Mouse (Mus musculus) neural tube, embryonic 12.5 days (tissue): ENCODE data around the gene Wfdc15b. TPM values are rescaled to one million over a fixed set of nuclear protein-coding genes. Genes with fewer than 3 reads are reported as not detected.
A peak's percentile ranks its signal among the peaks of the same experiment; 100 is the strongest.

Experiments used
- ATAC-seq: fragments of 200-750 bp; cut with Nextera tagmentation; 2 replicates; pipeline ENCODE4 v1.8.0; 2017; ENCODE audit warnings: low read depth, mild to moderate bottlenecking, moderate TSS enrichment, moderate library complexity; ENCODE audit not compliant: low FRiP score
- H3K27ac ChIP-seq: fragments of 300-500 bp; sonication (generic); 2 replicates; pipeline ENCODE4 v1.5.1; 2016
- H3K27me3 ChIP-seq: fragments of 300-500 bp; sonication (generic); replicated peaks from 2 replicates; pipeline ENCODE4 v1.6.1; 2016; ENCODE audit warnings: mild to moderate bottlenecking
- H3K36me3 ChIP-seq: fragments of 300-500 bp; sonication (generic); 2 replicates; pipeline ENCODE4 v1.6.1; 2016; ENCODE audit warnings: mild to moderate bottlenecking
- H3K4me1 ChIP-seq: fragments of 300-500 bp; sonication (generic); 2 replicates; pipeline ENCODE4 v1.6.1; 2016
- H3K4me2 ChIP-seq: fragments of 300-500 bp; sonication (generic); replicated peaks from 2 replicates; pipeline ENCODE4 v1.6.1; 2016; ENCODE audit warnings: mild to moderate bottlenecking
- H3K4me3 ChIP-seq: fragments of 300-500 bp; sonication (generic); 2 replicates; pipeline ENCODE4 v1.5.1; 2016
- H3K9ac ChIP-seq: fragments of 300-500 bp; sonication (generic); 2 replicates; pipeline ENCODE4 v1.6.1; 2016; ENCODE audit warnings: mild to moderate bottlenecking
- H3K9me3 ChIP-seq: fragments of 300-500 bp; sonication (generic); 2 replicates; pipeline ENCODE4 v1.6.1; 2016; ENCODE audit warnings: mild to moderate bottlenecking
- WGBS: fragments of 180-500 bp; shearing (Covaris S2); methylation state at CpG from one replicate; pipeline ENCODE4 v1.1.7; 2016; 5-methylcytosine and 5-hydroxymethylcytosine counted together
- polyA plus RNA-seq: library from polyadenylated mRNA; unstranded; fragments of >200 nt; fragmentation: Nextera tagmentation; extraction: Ambion mirVana; gene quantifications from 2 replicates; pipeline ENCODE4 v1.2.1, GENCODE M21; 2016

Wfdc15b gene
- polyA plus RNA-seq, 1 experiment from 2014 or later: not detected

DNA sequence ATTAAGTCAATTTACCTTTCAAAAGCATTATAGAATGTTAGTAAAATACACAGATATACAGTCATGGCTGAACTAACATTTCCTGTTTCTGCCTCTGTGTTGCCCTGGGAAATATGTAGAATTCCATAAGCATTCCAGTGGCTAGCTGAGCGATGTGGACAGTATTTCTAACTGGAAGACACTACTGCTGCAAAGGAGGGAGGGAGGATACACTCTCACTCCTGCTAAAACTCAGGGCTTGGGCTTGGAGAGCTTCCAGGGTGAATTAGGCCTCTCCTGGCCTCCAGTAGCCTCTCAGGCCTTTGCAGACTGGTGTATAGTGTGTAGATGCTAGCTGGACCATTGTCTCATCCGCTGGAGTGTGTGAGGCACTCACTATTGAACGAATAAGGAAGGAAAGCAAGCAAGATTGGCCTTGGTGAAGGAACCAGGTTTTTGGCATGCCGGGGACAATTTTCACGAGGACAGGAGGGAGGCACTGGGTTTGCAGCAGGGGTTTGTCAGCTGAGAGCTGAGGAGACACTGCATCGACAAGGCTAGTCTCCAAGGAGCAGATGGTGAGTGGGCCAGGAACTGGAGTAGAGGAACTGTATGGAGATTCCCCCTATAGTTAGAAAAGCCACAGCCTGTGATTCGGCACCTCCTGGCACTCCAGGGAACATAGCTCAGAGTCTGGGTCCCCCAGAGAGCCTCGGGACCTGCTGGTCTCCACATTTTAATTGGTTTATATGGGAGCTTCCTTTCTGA, 46.6 kb downstream of the Wfdc15b start:
- WGBS: 77% methylated on average over 8 of the region's 8 CpGs
- Histone ChIP-seq H3K4me3 (no peak overlapping the region), H3K9me3 (no peaks in the 10 kb centered on the region), H3K27me3 (peaks cover 36% of the 10 kb centered on the region), H3K4me2 (no peak overlapping the region), H3K4me1 (peaks cover 16% of the 10 kb centered on the region), H3K27ac (no peak overlapping the region), H3K9ac (no peak overlapping the region), H3K36me3 (no peaks in the 10 kb centered on the region)
- ATAC-seq: no peak

DNA sequence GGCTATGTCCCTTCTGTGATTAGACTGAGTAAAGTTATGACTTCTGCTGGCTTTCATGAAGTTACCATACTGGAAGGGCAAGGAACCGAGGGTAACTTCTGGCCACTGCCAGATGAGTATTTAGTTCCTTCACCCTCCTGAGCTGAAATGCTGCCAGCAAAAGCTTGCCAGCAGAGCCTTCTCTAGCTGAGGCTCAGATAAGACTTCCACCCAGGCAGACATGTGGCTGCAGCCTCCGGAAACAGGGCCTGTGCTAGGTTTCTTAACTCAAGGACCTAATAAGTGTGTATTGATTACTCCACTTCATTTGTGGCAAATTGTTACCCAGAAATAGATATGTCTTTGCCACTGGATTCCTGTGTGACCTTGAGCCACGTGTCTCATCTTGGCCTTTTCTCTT, 48.1 kb downstream of the Wfdc15b start:
- Histone ChIP-seq H3K9ac (no peak overlapping the region), H3K4me2 (no peak overlapping the region), H3K9me3 (no peaks in the 10 kb centered on the region), H3K27me3 (peaks cover 48% of the 10 kb centered on the region), H3K27ac (no peak overlapping the region), H3K4me1 (peaks cover 19% of the 10 kb centered on the region), H3K4me3 (no peak overlapping the region), H3K36me3 (no peaks in the 10 kb centered on the region)
- WGBS: 84% methylated on average over 3 of the region's 3 CpGs
- ATAC-seq: no peak

DNA sequence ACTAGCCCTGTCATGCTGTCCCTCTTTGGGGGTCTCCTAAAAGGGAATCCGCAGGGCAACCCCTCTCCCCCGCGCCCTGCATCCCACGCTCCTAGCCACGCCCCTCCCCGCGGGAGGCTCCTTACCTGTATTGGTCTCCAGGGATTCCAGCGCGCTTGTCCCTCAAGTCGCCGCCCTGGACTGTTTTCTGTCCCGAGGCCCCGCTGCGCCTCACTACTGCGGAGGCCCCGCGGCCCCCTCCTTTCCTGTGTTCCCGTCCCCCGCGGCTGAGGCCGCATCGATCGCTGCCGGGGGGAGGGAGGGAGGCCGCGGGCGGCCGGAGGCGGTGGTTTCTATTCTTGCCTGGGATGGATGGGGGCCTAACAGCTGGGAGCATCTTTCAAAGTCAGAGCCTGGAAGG, 50.6 kb downstream of the Wfdc15b start, which contains the start of gene Kcns1:
Gene Kcns1, minus strand, starts transcription at position 212 of the 400 bp plus-strand sequence.
- H3K27ac ChIP-seq: no peak within 1 kb of the TSS
- under 1% methylated on average over 28 of the region's 29 CpGs for WGBS
- H3K4me1 ChIP-seq: peaks cover 28% of the 10 kb centered on the region
- no peaks in the 10 kb centered on the region for H3K9me3 ChIP-seq
- H3K27me3 ChIP-seq: peaks cover 71% of the 10 kb centered on the region
- peak within 1 kb of the TSS; percentile 21; the same call in 1 of the 2 replicates for H3K9ac ChIP-seq
- peak within 1 kb of the TSS; percentile 29 for H3K4me3 ChIP-seq
- no peaks in the 10 kb centered on the region for H3K36me3 ChIP-seq
- H3K4me2 ChIP-seq: peak within 1 kb of the TSS; percentile 70
- no peak for ATAC-seq

DNA sequence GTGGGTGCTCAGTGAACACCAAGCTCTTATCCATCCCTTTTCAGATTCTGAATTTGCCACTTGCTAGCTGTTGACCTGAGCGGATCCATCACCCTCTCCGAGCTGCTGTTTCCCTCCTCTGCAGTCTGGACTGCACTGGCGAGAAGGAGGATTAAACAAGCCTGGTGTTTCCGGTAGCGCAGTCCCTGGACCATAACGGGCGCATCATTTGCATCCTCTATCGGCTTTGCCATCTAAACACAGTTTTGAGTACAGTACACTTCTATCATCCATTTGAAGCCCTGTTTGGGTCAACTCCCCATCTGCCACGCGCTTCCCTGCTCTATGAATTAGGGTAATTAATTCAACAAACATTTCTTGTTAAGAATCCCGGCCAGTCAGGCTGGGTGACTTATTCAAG, 51.1 kb downstream of the Wfdc15b start:
- Histone ChIP-seq H3K36me3 (no peaks in the 10 kb centered on the region), H3K27me3 (peaks cover 71% of the 10 kb centered on the region), H3K27ac (no peak overlapping the region), H3K9me3 (no peaks in the 10 kb centered on the region), H3K4me1 (peaks cover 28% of the 10 kb centered on the region), H3K4me2 (peak overlapping the region; percentile 70), H3K4me3 (0 out of 2 replicates have a peak overlapping the region, but pooled peaks have one; percentile 11), H3K9ac (no peak overlapping the region)
- ATAC-seq: no peak
- WGBS: 5% methylated on average over 11 of the region's 11 CpGs

DNA sequence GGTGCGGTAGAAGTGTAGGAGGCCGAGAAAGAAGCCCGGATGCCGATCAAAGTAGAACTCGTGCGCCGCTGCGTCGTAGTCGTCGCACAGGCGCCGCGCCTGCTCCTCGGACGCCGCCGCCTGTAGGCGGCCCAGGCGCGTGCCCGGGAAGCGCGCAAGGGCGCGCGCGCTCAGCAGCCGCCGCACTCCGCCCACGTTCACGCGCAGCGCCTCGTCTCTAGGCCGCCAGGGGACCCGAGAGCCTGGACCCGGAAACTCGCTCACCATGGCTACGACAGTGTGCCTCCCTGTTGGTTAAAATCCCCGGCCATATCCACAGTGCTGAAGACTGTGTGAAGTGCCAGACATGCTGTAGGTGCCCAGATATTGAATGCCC, 52.9 kb downstream of the Wfdc15b start:
- no peaks in the 10 kb centered on the region for H3K36me3 ChIP-seq
- no peak overlapping the region for H3K9ac ChIP-seq
- 13% methylated on average over 42 of the region's 42 CpGs for WGBS
- no peak overlapping the region for H3K27ac ChIP-seq
- peak overlapping the region; percentile 25 for H3K4me3 ChIP-seq
- H3K27me3 ChIP-seq: peaks cover 63% of the 10 kb centered on the region
- H3K9me3 ChIP-seq: no peaks in the 10 kb centered on the region
- peak overlapping the region; percentile 57 for H3K4me2 ChIP-seq
- H3K4me1 ChIP-seq: peaks cover 28% of the 10 kb centered on the region
- 0 out of 2 replicates have a peak, but pooled peaks have one; percentile 25 for ATAC-seq

DNA sequence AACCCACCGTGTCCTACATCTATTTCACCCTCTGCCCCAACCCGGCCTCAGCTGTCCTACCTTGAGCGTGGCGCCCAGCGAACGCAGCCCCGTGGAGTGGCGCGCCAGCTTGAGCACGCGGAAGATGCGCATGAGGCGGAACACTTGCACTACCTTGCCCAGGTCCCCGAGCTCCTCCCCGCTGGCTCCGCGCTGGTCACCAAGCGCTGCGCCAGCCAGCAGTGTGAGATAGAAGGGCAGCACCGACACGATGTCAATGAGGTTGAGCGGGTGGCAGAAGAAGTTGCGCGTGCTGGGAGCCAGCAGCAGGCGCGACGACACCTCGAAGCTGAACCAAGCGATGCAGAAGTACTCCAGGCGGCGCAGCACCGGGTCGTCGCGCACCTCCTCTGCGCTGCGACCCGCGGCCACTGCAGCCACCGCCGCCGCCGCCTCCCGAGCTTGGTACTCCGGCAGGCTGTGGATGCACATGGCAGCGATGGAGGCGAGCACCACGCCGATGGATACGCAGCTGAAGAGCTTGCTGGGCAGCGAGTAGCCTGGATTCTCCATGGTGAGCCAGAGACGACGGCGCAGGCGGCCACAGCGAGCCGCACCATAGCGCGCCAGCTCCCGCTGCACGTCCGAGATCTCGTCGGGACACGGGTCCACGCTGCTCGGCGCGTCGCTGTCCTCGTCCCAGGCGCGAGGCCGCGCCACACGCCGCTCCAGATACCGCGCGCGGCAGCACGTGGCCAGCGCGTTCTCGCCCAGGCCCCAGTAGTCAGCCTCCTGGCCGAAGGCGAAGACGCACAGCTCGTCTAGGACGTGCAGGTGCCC, 53.5 kb downstream of the Wfdc15b start:
- peaks cover 62% of the 10 kb centered on the region for H3K27me3 ChIP-seq
- H3K36me3 ChIP-seq: no peaks in the 10 kb centered on the region
- peak overlapping the region; percentile 25 for H3K4me3 ChIP-seq
- 14% methylated on average over 90 of the region's 90 CpGs for WGBS
- H3K4me1 ChIP-seq: peaks cover 28% of the 10 kb centered on the region
- H3K9me3 ChIP-seq: no peaks in the 10 kb centered on the region
- no peak overlapping the region for H3K9ac ChIP-seq
- ATAC-seq: peak; percentile 25; the same call in 1 of the 2 replicates
- peak overlapping the region; percentile 57 for H3K4me2 ChIP-seq
- H3K27ac ChIP-seq: no peak overlapping the region

DNA sequence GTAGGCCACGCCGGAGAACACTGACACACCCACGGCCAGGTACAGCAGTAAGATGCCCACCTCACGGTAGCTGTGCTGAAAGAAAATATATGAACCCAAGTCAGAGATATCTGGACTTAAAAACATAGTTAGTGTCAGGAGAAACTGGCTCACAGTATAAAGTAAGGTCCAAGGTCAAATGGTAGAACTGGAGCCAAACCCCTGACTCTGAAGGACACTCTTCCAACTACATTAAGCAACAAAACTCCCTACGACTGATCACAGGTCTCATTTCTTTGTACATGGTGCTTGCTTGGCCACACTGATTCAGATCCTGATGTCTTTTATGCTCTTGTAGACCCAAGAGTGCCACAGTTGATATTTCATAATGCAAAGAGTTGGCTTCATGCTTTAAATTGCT, 56.5 kb downstream of the Wfdc15b start:
- WGBS: 94% methylated on average over 5 of the region's 5 CpGs
- no peak overlapping the region for H3K4me2 ChIP-seq
- H3K4me3 ChIP-seq: no peak overlapping the region
- peaks cover 39% of the 10 kb centered on the region for H3K27me3 ChIP-seq
- H3K4me1 ChIP-seq: peaks cover 12% of the 10 kb centered on the region
- ATAC-seq: no peak
- no peaks in the 10 kb centered on the region for H3K36me3 ChIP-seq
- H3K27ac ChIP-seq: no peak overlapping the region
- H3K9me3 ChIP-seq: no peaks in the 10 kb centered on the region
- no peak overlapping the region for H3K9ac ChIP-seq

Other genes with a start within 250 kb of the Wfdc15b start
- gene Ywhab, start 226.7 kb downstream of the Wfdc15b start, polyA plus RNA-seq: 346 and 381 TPM in 2 replicates
- gene Pabpc1l, start 196.2 kb downstream of the Wfdc15b start, polyA plus RNA-seq: 2.1 and 2.2 TPM in 2 replicates
- 27.7 and 28.8 TPM in 2 replicates for gene Stk4, start 151.3 kb downstream of the Wfdc15b start, polyA plus RNA-seq
- 43.4 and 46.2 TPM in 2 replicates for gene Tomm34, start 150.5 kb downstream of the Wfdc15b start, polyA plus RNA-seq
- gene Kcns1, start 50.5 kb downstream of the Wfdc15b start, polyA plus RNA-seq: 0.06 and 0.23 TPM in 2 replicates
- gene Wfdc5, start 38.9 kb downstream of the Wfdc15b start, polyA plus RNA-seq: not detected in 2 replicates
- gene Wfdc12, start 31.1 kb downstream of the Wfdc15b start, polyA plus RNA-seq: not detected in 2 replicates
- not detected in 2 replicates for gene Wfdc15a, start 21.5 kb downstream of the Wfdc15b start, polyA plus RNA-seq
- not detected in 2 replicates for gene Svs2, start 16.8 kb upstream of the Wfdc15b start, polyA plus RNA-seq
- not detected in 2 replicates for gene Svs3b, start 35.0 kb upstream of the Wfdc15b start, polyA plus RNA-seq
- not detected in 2 replicates for gene Svs4, start 56.8 kb upstream of the Wfdc15b start, polyA plus RNA-seq
- gene Svs3a, start 67.6 kb upstream of the Wfdc15b start, polyA plus RNA-seq: not detected in 2 replicates
- not detected in 2 replicates for gene Svs6, start 95.1 kb upstream of the Wfdc15b start, polyA plus RNA-seq
- not detected in 2 replicates for gene Svs5, start 111.1 kb upstream of the Wfdc15b start, polyA plus RNA-seq
- gene Slpi, start 167.4 kb upstream of the Wfdc15b start, polyA plus RNA-seq: 0.28 TPM in 1 of 2 replicates, not detected in the other
- 0.13 and 0.18 TPM in 2 replicates for gene Rbpjl, start 181.5 kb upstream of the Wfdc15b start, polyA plus RNA-seq
- 8.2 and 9.0 TPM in 2 replicates for gene Matn4, start 183.5 kb upstream of the Wfdc15b start, polyA plus RNA-seq
- 9.7 and 11.7 TPM in 2 replicates for gene Sdc4, start 222.2 kb upstream of the Wfdc15b start, polyA plus RNA-seq
- 72.8 and 82.7 TPM in 2 replicates for gene Sys1, start 235.3 kb upstream of the Wfdc15b start, polyA plus RNA-seq
- gene Gm20458, start 239.3 kb upstream of the Wfdc15b start, polyA plus RNA-seq: 6.0 and 6.5 TPM in 2 replicates